Mouse (Mus musculus) brain, embryonic 18.5 days (tissue): ENCODE data around the gene Fgf10.

Experiments used
- DNase-seq: peaks from one replicate; pipeline ENCODE4 v3.0.0-alpha.2; 2012; ENCODE audit warnings: low read depth, low spot score

The Fgf10 gene

DNA sequence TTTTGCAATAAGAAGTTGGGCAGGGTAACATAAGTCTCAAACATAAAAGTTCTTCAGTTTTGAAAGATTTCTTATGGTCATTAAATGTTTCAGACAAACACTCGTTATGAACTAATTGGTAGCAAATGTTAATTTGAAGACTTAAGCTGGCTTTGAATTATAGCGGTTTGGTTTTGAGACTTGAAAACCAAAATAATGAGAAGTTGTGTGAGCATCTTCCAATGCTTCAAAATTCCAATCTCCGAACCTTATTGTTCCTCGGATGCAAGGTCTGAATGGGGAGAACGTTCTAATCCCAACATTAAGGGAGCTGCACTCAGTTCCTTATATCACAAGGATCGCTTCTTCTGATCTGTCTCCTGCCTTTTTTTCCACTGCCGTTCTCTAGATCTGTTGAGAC lies at the start of gene Fgf10:
Gene Fgf10 (plus strand): TSS at position 301 of the 400 bp plus-strand sequence.
- no peak for DNase-seq

DNA sequence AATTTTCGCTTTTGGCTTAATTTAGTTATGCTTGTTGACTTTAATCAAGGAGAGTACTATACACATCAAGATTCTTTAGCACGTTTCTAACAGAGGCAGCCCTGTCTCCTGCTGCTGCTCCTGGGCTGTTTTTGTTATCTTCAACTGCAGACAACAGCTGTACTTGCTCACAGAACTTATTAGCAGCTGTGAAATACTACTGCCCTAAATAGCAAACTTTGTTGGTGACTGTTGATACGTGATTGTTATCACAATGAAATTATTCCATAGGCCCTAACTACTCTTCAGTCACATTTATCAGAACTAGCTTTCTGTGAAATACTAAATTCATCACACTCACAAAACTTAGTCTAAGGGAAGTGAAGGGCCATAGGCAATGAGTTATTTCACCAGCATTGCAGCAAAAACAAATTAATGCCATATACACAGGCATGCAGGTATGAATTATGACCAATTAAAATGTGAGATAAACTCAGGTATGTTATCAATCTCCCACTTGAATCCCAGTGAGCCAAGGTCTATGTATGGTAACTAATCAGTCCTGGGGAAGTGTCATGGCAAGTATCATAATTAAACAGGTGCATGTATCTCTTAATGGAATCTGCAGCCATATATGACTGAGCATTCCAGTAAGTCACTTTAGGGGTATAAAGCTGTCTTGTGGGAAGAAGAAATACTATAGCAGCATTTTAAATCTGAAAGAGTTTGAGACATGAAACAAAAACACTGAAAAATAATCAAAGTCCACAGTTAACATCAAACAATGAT lies 39.7 kb upstream of the Fgf10 start:
- DNase-seq = no peak

DNA sequence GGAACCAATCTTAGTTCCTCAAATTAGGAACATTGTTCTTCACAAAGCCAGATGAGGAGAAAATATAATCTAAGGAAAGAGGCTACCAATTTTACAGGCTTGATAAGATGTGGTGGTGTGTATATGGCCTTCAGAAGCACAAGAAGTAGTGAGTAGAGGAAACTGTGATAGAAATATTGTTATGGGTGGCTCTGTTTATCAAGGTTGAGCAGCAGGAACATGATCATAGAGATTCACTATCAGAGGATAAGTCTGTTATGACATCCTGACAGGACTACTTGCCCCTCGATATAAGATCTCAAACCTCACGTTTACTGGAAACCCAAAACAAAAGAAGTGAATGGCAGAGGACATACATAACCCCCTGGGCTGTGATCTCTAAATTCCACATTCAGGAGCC lies 38.1 kb upstream of the Fgf10 start:
- DNase-seq = no peak

DNA sequence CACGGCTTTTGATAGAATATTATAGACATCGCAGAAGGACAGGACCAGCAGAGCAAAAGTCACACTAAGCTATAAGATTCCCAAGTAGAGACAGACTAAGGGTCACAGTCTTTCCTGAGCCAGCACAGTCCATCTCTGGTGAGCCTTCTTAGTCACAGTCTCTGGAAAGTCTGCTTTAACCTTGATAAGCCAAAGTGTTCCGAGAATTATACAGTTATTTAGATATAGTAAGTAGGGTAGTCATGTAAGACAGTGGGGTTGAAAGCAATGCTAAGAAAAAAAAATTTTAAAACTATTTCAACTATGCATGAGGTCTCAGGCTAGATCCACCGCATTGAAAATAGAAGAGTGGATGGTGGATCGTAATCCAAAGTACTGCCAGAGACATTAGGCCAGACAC lies 33.5 kb upstream of the Fgf10 start:
- no peak for DNase-seq

DNA sequence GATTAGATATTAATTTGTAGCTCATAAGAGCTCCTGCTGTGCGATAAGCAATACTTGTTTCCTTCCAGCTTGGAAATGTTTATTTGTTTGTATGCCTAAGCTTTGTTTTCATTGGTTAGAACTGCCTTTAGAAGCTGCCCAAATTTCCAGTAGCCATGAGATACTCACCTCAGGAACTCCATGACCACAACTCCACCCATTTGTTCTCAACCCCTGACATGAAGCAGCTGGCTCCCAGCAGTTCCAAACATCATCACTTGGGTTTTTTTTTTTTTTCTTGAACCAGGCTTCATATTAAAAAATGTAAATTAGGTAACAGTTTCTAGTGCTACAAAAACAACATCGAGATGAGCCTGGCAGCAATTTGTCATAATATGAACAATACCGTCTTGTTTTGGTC lies 27.0 kb upstream of the Fgf10 start:
- no peak for DNase-seq

DNA sequence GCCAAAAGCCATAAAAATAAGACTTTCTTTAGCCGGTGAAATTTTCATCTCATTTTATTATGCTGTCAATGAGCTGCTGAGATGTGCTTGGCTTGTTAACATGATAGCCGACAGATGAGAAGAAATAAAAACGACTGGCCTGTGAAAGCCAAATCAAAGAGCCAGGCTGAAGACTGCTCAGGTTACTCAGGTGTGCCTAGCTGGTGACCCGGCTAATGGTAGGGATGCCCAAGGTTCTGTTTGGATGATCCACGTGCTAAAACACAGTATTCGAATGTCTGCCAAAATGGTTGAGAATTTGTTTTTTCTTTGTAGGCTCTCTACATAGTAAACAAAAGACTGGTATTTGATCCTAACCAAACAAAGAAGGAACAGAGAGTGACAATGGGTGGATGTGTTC lies 26.5 kb upstream of the Fgf10 start:
- DNase-seq = no peak

DNA sequence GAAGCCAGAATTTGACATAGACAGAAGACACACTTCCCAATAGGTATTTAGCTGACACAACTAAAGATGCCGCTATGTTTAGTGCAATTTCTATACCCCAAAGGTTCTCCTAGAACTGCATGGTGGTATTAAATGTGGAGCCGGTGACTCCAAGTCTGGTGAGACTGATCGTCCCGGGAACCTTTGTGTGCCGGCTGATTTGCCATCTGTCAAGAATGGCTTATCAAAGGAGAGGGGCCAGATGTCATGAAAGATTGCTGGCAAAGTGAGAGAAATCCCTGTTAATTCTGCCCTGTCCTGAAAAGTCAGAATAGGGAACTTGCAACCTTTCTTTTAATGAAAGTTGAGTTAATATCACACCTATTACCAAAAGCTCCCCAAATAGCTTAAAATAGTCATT lies 12.6 kb upstream of the Fgf10 start:
- no peak for DNase-seq

DNA sequence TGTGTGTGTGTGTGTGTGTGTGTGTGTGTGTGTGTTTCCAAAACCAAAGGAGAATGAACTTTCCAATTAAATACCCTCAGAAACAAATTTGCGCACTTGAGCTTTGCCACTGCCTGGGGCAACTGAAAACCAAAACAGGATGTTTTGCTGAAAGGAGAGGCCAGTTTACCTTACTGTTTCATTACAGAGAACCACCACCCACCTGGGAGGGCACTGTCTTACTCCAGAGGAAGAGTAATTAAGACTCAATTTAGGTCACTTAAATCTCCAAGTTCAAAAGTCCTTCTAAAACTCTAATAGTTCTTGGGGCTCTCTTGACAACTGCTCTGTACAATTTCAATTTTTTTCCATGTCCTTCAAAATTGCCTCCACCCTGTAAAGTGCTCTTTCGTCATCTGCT lies 11.6 kb upstream of the Fgf10 start:
- no peak for DNase-seq

DNA sequence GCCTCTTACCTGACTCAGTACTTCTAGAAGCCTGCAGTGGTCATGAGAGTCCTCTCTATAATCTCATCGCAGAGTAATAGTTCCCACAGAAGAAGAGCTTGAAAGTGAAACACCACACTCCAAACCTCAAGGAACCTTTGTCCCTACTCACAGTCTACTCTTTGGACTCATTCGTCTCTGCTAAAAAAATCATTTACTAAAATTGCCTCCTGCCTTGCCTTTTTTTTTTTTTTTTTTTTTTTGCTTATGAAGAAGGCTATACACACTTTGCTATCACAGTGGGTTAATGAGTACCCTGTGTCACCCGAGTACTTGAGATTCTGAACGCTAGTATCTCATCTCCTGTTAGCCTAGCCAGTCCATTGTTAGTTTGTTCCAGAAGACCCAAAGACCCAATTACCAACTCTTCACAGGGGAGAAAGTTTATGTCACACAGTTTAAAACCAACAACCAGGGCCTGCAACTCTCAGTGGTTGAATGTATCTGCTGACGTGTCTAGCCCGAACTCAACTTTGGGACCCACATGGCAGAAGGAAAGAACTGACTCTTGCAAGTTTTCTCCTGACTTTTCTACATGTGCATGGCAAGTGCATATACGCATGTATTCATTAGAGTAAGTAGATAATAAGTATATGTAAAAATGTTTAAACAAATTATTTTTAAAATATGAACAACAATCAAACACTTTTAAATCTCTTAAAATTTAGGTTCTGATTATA lies 10.8 kb upstream of the Fgf10 start:
- no peak for DNase-seq

DNA sequence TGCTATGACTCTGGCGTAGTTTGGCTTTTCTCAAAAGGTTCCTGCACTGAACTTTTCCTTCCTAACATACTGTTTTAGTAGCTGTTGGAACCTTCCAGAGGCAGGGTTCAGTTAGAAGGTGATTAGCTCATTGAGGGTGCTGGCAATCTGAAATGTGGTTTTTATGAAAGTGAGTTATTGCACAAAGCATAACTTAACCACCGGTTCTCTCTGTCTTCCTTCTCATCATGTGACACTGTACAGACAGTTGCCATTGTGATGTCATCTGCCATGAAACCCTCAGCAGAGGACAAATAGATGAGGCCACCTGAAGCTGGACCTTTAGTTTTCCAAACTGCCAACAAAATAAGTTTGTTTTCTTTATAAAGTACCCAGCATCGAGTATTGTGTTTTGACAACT lies 7.9 kb upstream of the Fgf10 start:
- DNase-seq = no peak

DNA sequence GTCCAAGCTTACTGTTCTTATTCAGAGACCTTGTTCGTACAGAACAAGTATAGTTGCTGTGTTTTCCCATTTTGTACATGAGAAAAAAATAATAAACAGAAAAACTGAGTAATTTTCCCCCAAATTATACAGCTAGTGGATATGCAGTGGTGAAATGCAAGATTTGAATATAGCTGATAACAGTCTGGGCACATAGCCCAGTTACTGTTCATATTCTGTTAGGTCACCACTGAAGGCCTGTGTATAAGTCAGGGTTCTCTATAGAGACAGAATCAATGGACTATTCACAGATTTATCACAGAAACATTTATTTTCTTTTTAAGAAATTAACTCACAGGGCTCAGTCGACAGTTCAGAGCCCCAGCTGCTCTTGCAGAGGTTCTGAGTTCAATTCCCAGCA lies 4.7 kb upstream of the Fgf10 start:
- DNase-seq = no peak

DNA sequence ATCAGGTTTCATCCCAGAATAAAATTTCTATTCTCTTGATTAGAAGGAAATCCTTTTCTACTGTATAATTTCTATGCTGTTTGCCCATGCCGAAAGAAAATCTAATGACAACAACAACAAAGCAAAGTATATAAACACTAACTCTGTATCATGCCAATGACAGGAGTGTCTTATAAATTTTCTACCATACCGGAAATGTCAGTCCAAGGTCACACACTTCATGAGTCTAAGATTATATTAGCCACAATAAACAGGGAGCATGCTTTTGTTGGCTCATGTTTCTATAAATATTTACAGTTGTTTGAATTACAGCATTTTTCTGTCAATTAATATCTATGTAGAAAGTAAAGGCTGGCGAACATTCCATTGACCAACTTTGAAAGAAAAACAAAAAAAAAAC lies 9.6 kb downstream of the Fgf10 start:
- DNase-seq = no peak

DNA sequence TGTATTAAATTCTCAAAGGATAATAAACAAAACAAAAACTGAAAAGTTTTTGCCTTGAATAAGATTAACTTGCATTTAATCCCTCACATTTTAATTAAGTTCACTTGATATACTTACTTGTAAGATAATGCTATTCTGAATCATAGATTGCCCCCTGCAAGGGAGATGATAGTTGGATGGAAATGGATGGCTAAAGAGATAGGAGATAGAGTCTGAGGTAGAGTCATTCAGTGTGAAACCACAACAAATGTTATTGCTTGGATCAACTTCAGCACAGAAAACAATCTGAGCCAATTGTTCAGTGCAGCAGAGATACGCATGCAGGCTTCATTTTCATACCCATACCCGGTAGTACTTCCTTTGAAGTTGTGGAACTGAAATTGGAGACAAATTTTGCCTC lies 23.5 kb downstream of the Fgf10 start:
- DNase-seq = no peak

DNA sequence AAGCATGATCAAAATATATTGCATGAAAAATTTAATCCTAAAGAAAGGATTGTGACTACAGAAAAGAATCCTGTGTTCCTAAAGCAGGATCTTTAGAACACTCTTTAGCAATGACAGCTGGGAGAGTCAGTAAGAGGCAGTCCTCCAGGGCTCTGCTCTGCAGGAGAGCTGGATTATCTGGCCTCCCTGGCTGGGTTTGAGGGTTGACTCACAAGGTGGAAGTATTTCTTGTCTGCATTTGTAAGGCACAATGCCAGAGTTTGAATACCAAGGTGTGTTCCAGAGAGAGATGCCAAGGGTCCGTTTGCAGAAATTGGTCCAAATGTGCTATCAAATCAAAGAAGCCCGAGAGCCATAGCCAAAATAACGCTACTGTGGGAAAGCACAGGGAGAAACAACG lies 25.5 kb downstream of the Fgf10 start:
- DNase-seq = no peak

DNA sequence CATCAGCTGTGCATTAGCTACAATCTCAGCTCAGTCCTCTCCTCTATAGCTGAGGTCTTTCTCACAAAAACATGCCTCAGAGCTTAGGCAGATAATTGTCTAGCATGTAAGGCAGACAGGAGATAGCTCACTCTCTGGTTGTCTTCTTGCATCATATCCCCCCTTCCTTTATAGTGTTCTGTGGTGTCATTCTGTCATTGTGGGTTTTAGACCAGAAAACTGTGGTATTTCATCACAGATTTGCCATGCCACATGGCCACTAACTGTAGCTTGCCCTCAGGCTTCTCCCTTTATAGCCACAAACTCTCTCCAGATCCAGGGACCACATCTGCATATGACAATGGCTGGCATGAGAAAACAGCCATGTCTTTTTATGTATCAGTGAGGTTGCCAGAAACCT lies 34.1 kb downstream of the Fgf10 start:
- DNase-seq = no peak

DNA sequence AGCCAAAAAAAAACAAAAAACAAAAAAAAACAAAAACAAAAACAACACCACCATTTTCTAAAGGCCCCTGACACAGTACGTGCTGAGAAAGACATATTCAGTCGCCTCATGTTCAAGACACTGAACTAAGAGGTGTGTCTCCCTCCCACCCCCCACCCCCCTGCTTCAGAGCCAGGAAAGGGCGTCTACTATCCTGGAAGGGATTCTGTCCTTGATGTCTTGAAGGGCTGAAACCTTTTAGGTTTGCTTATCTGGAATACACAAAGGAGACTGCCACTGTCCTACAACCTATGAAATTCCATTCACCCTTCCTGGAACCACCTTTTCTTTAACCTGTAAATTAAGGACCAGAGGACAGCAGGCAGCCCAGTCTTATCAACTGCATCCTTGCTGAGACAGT lies 36.1 kb downstream of the Fgf10 start:
- DNase-seq = no peak

DNA sequence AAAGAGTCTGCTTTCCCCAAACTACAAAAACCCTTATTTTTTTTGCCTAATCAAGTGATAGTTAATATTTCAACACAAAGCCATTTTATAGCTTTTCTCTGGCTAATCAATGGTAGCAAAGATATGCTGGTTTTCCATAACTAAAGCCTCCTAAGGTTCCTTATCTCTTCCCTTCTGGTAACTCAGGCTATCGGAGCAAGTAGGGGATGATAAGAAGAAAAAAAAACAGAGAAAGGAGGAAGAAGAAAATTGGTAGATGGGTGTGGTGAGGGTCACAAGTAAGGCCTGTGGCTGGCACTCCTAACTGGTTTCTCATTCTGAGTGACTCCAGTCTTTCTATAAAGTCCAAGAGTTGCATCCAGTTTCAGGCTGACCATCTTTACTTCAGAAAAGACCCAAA lies 40.3 kb downstream of the Fgf10 start:
- no peak for DNase-seq

DNA sequence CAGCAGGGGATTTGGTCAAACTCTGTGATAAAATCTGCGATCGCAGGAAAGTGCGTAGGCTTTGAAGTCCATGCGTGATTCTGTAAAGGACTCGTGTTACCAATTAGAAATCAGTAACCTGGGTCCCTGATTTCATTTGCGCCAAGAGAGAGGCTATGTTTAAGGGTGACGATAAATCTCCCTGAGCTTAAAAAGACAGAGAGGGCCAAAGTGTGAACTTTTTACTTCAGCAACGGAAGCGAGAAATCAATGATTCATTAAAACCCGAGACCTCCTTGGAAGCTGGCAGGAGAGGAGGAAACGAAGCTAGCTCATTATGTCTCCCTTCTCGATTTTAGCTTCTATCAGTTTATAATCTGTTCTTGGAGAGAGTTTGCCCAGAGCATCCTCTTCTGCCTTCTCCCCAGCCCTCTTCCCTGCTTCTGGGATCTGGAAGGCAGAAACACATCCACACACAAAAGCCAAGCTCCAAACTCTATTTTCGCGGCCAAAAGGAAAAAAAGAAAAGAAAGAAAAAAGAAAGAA lies 44.1 kb downstream of the Fgf10 start:
- DNase-seq = no peak

DNA sequence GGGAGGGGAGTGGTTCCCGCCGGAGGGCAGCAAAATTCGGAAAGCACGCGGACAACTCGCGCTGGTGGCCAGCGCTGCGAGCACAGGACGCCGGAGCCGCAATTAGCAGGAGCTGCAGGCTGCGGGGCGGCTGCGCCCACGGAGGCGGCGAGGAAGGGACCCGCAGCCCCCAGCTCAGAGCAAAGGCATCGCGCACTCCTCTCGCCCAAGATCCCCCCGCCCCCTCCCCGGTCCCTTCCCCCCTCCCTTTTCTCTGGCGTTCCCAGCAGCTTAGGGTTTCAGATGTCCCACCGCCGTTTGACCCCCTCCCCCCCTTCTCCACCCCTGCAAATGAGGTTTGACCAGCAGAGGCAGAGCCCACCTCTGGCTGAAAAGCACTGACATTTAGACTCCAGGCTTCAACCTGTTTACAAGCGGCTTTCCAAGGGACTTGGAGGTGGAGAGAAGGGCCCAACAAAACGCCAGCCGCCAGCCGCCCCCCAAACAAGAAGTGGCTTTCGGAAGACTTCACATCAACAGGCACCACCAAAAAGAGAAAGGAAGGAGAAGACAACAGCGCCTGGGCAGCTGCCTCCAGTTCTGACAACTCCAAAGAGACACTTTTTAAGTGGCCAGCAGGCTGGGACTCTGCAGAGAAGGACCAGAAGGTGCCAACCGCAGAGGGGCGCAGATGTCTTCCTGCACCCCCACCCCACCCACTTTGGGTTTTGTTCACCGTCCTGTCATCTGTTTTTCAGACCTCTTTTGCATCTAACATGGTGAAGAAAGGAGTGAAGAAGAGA lies 44.9 kb downstream of the Fgf10 start:
- DNase-seq = no peak

DNA sequence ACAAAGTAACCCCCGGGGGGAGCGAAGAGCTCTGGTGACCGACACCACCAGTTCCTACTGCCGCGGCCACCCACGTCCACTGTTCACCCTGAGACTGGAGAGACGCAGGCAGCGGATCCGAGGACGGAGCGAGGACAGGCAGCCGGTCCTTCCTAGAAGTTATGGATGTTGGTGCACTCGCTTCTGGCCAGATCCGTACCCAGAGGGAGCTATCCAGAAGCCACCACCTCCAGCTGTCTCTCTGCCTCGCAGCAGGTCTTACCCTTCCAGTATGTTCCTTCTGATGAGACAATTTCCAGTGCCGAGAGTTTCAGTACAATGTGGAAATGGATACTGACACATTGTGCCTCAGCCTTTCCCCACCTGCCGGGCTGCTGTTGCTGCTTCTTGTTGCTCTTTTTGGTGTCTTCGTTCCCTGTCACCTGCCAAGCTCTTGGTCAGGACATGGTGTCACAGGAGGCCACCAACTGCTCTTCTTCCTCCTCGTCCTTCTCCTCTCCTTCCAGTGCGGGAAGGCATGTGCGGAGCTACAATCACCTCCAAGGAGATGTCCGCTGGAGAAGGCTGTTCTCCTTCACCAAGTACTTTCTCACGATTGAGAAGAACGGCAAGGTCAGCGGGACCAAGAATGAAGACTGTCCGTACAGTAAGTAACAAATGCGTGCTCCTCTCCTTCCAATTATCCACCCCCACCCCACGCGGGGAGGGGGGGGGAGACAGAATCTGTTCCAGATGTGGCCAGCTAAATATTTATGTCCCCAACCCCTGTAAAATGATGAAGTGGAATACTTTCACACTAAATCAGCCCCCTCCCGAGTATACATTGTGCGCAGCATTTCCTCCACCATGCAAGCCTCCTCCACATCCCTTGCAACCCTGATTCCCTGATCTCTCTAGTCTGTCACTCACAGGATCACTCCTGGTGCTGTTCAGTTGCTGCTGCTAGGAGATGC lies 45.8 kb downstream of the Fgf10 start:
- DNase-seq = no peak

DNA sequence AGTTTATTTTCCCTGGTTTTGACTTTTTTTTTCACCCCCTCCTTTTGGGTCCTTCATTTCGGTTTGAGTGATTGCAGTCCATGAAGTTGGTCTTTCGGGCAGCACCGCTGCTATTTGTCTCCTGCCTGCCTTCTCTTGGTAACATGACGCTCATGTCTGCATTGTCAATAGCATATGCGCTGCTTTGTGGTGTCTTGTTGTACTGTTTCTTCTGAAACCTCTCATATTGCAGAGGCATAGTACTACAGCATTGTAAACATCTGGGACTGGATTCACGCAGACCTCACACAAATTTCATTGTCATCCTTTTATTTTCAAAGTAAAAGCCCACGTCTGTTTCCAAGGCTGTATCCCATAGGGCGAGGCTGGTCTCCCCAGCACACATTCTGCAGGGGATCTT lies 46.7 kb downstream of the Fgf10 start:
- DNase-seq = no peak
